Mouse (Mus musculus) urinary bladder, postnatal 14 days (tissue): ENCODE measurements around the gene Madd.

Experiments
- DNase-seq: peaks from one replicate; pipeline ENCODE4 v3.0.0; 2021; ENCODE audit warnings: low spot score

Gene Madd

DNA sequence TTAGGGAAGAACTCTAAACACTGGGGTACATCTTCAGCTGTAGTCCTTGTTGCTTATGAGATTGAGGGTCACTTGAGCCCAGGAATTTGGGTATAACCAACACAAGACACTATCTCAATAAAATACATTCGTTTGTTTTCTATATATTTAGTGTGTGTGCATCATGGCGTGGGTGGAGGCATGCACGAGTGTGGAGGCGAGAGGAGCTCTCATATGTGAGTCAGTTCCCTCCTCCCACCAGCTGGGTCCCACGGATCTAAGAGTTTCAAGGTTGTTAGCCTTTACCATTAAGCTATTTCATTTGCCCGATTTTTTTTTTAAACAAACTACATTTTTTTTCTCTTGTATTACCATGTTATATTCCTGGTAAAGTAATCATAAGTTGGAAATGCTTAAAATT lies 92.8 kb downstream of the Madd start:
- no peak for DNase-seq

DNA sequence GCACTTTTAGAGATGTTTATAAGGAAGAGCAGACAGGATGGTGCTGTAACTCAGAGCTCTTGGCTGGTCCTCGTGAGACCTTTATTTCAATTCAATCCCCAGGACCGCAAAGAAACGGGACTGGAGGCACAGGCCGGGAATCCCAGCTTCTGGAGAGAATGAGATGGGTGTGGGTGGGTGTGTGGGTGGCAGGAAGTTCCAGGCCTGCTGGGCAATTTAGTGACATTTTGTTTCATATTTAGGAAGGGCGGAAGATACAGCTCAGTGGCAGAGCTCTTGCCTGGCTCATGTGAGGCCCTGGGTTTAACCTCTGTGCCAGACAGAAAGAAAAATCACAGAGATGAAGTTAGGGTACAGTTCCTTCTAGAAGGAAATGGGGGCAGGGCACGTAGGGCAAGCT lies 93.4 kb downstream of the Madd start:
- DNase-seq, result no peak

DNA sequence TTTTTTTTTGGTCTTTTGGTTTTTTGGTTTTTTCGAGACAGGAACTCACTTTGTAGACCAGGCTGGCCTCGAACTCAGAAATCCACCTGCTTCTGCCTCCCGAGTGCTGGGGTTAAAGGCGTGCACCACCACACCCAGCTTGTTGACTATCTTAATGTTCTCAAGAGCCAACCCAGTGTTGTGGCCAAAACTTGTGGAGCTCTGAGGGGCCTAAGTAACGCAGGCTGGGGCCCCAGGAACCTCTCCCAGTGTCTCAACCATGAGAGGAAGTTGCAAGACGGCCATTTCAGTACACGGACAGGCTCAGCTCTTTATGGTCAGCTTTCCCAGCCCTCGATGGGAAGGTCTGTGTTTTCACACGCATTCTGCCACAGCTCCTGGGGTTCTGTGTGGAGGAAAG lies 94.7 kb downstream of the Madd start:
- no peak for DNase-seq

- DNase-seq, result no peak
Observed at GRCm38 (mm10) chr2:91087453-91087852, 96.2 kb downstream of the Madd start.
